Mouse (Mus musculus) cortical plate, adult 2 months (tissue): ENCODE measurements around the gene Lrrc8e.

ENCODE experiments used
- CTCF ChIP-seq: fragments of 200-500 bp; IDR thresholded peaks from 2 replicates; pipeline ENCODE4 v1.5.1; 2011; ENCODE audit warnings: mild to moderate bottlenecking, control low read depth, low read length; ENCODE audit not compliant: insufficient read depth; ENCODE audit errors: extremely low read depth
- POLR2A ChIP-seq: fragments of 200-500 bp; IDR thresholded peaks from 2 replicates; pipeline ENCODE4 v1.6.1; 2011; ENCODE audit warnings: mild to moderate bottlenecking, low read length, control low read depth; ENCODE audit not compliant: insufficient read depth; ENCODE audit errors: extremely low read depth

DNA sequence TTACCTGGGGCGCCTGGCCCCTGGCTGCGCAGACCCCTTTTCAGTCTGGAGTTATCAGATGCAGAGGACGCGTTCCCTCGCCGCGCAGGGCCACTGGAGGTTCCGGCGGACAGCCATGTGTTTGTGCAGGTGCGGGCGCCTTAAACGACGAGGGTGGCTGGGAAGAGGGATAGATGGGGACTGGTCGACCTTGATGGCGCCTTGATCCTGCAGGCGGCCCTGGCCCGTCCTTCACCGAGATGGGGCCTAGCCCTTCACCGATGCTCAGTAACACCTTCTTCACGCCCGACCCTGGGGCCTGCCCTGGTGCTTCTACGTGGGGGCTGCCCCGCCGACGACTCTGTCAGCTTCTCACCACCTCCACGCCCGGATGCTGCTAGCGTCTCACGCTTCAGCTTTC lies 22.6 kb downstream of the Lrrc8e start:
- no peak for TF ChIP-seq CTCF
- TF ChIP-seq POLR2A, result no peak
